Mouse (Mus musculus) kidney, embryonic 16.5 days (tissue): ENCODE data around the gene Tsen2. TPM values are rescaled to one million over a fixed set of nuclear protein-coding genes. Genes with fewer than 3 reads are reported as not detected.

Experiments used
- ATAC-seq: fragments of 200-750 bp; cut with Nextera tagmentation; 2 replicates; pipeline ENCODE4 v1.8.0; 2017; ENCODE audit warnings: moderate TSS enrichment; ENCODE audit not compliant: low FRiP score, low TSS enrichment
- H3K27ac ChIP-seq: fragments of 300-500 bp; sonication (generic); 2 replicates; pipeline ENCODE4 v1.5.1; 2014; ENCODE audit warnings: low read length
- H3K27me3 ChIP-seq: fragments of 300-500 bp; sonication (generic); 2 replicates; pipeline ENCODE4 v1.6.1; 2014; ENCODE audit warnings: low read length, control low read depth, mixed read lengths; ENCODE audit not compliant: insufficient read depth
- H3K36me3 ChIP-seq: fragments of 300-500 bp; sonication (generic); 2 replicates; pipeline ENCODE4 v1.6.1; 2014; ENCODE audit warnings: low read length, control low read depth, mixed read lengths; ENCODE audit not compliant: insufficient read depth
- H3K4me1 ChIP-seq: fragments of 300-500 bp; sonication (generic); 2 replicates; pipeline ENCODE4 v1.6.1; 2014; ENCODE audit warnings: low read length, control low read depth, mixed read lengths; ENCODE audit not compliant: insufficient read depth
- H3K4me2 ChIP-seq: fragments of 300-500 bp; sonication (generic); replicated peaks from 2 replicates; pipeline ENCODE4 v1.6.1; 2014; ENCODE audit warnings: low read depth, low read length
- H3K4me3 ChIP-seq: fragments of 300-500 bp; sonication (generic); 2 replicates; pipeline ENCODE4 v1.5.1; 2014; ENCODE audit warnings: mild to moderate bottlenecking, low read length
- H3K9ac ChIP-seq: fragments of 300-500 bp; sonication (generic); replicated peaks from 2 replicates; pipeline ENCODE4 v1.6.1; 2014; ENCODE audit warnings: low read length
- H3K9me3 ChIP-seq: fragments of 300-500 bp; sonication (generic); 2 replicates; pipeline ENCODE4 v1.6.1; 2016; ENCODE audit warnings: low read length, control low read depth
- WGBS: fragments of 180-500 bp; shearing (Covaris S2); extraction: QIAGEN DNeasy Blood & Tissue Kit; methylation state at CpG from one replicate; pipeline ENCODE4 v1.1.7; 2014; 5-methylcytosine and 5-hydroxymethylcytosine counted together
- polyA plus RNA-seq: library from polyadenylated mRNA; unstranded; fragments of >200 nt; fragmentation: Nextera tagmentation; extraction: Ambion mirVana; gene quantifications from 2 replicates; pipeline ENCODE4 v1.2.1, GENCODE M21; 2015

The Tsen2 gene
- polyA plus RNA-seq, 1 experiment from 2014 or later = 35.2 TPM

- H3K4me3 ChIP-seq = no peak overlapping the region
- H3K4me2 ChIP-seq = no peak overlapping the region
- H3K4me1 ChIP-seq = no peaks in the 10 kb centered on the region
- H3K36me3 ChIP-seq = no peaks in the 10 kb centered on the region
- no peak overlapping the region for H3K27ac ChIP-seq
- H3K27me3 ChIP-seq = no peaks in the 10 kb centered on the region
- H3K9ac ChIP-seq = no peak overlapping the region
- ATAC-seq = no peak
- no peaks in the 10 kb centered on the region for H3K9me3 ChIP-seq
- WGBS = 97% methylated on average over 4 of the region's 4 CpGs
These were observed 31.3 kb upstream of the Tsen2 start for GRCm38 (mm10) chr6:115513207-115513606.

- Histone ChIP-seq H3K4me2 (no peak overlapping the region), H3K4me1 (peaks cover 8% of the 10 kb centered on the region), H3K9me3 (no peaks in the 10 kb centered on the region), H3K27ac (no peak overlapping the region), H3K27me3 (no peaks in the 10 kb centered on the region), H3K4me3 (no peak overlapping the region), H3K9ac (no peak overlapping the region), H3K36me3 (no peaks in the 10 kb centered on the region)
- no peak for ATAC-seq
- WGBS = 87% methylated on average over 4 of the region's 4 CpGs
These were observed 26.6 kb upstream of the Tsen2 start for GRCm38 (mm10) chr6:115517904-115518303.

- Histone ChIP-seq H3K9ac (no peak overlapping the region), H3K27me3 (no peaks in the 10 kb centered on the region), H3K36me3 (no peaks in the 10 kb centered on the region), H3K4me2 (no peak overlapping the region), H3K4me1 (peaks cover 8% of the 10 kb centered on the region), H3K4me3 (no peak overlapping the region), H3K9me3 (no peaks in the 10 kb centered on the region), H3K27ac (no peak overlapping the region)
- ATAC-seq = no peak
- 76% methylated on average over 2 of the region's 2 CpGs for WGBS
These were observed 26.1 kb upstream of the Tsen2 start for GRCm38 (mm10) chr6:115518352-115518751.

GRCm38 (mm10) chr6:115519275-115519699 is 25.2 kb upstream of the Tsen2 start:
- peak; percentile 73 for ATAC-seq
- no peak overlapping the region for H3K4me3 ChIP-seq
- H3K4me2 ChIP-seq = no peak overlapping the region; the same call in 1 of the 2 replicates
- no peaks in the 10 kb centered on the region for H3K27me3 ChIP-seq
- H3K9me3 ChIP-seq = no peaks in the 10 kb centered on the region
- no peaks in the 10 kb centered on the region for H3K36me3 ChIP-seq
- H3K27ac ChIP-seq = 0 out of 2 replicates have a peak overlapping the region, but pooled peaks have one; percentile 21
- H3K9ac ChIP-seq = no peak overlapping the region
- 34% methylated on average over 12 of the region's 12 CpGs for WGBS
- H3K4me1 ChIP-seq = peaks cover 12% of the 10 kb centered on the region

- Histone ChIP-seq H3K4me3 (no peak overlapping the region), H3K9me3 (no peaks in the 10 kb centered on the region), H3K36me3 (no peaks in the 10 kb centered on the region), H3K27ac (no peak overlapping the region), H3K9ac (no peak overlapping the region), H3K4me1 (peaks cover 16% of the 10 kb centered on the region), H3K27me3 (no peaks in the 10 kb centered on the region), H3K4me2 (no peak overlapping the region)
- ATAC-seq = no peak
- WGBS = 76% methylated on average over 1 of the region's 1 CpGs
These were observed 22.5 kb upstream of the Tsen2 start for GRCm38 (mm10) chr6:115521923-115522322.

GRCm38 (mm10) chr6:115522691-115523146 is 21.7 kb upstream of the Tsen2 start:
- Histone ChIP-seq H3K4me2 (no peak overlapping the region), H3K9me3 (no peaks in the 10 kb centered on the region), H3K4me1 (peaks cover 16% of the 10 kb centered on the region), H3K9ac (no peak overlapping the region), H3K36me3 (no peaks in the 10 kb centered on the region), H3K27me3 (no peaks in the 10 kb centered on the region), H3K27ac (peak overlapping the region; percentile 16; the same call in 1 of the 2 replicates), H3K4me3 (no peak overlapping the region)
- 65% methylated on average over 6 of the region's 6 CpGs for WGBS
- ATAC-seq = peak; percentile 46

GRCm38 (mm10) chr6:115523201-115523600 is 21.3 kb upstream of the Tsen2 start:
- Histone ChIP-seq H3K9me3 (no peaks in the 10 kb centered on the region), H3K9ac (no peak overlapping the region), H3K27me3 (no peaks in the 10 kb centered on the region), H3K4me1 (peaks cover 16% of the 10 kb centered on the region), H3K4me3 (no peak overlapping the region), H3K27ac (peak overlapping the region; percentile 1; the same call in 1 of the 2 replicates), H3K4me2 (no peak overlapping the region), H3K36me3 (no peaks in the 10 kb centered on the region)
- WGBS = 71% methylated on average over 9 of the region's 9 CpGs
- no peak for ATAC-seq

GRCm38 (mm10) chr6:115524449-115524990 is 19.9 kb upstream of the Tsen2 start:
- Histone ChIP-seq H3K27me3 (no peaks in the 10 kb centered on the region), H3K4me2 (no peak overlapping the region), H3K9me3 (no peaks in the 10 kb centered on the region), H3K4me3 (no peak overlapping the region), H3K36me3 (no peaks in the 10 kb centered on the region), H3K9ac (no peak overlapping the region), H3K27ac (no peak overlapping the region), H3K4me1 (peaks cover 11% of the 10 kb centered on the region)
- 57% methylated on average over 9 of the region's 9 CpGs for WGBS
- peak; percentile 28; the same call in 1 of the 2 replicates for ATAC-seq

- no peaks in the 10 kb centered on the region for H3K9me3 ChIP-seq
- H3K4me2 ChIP-seq = no peak overlapping the region
- ATAC-seq = peak; percentile 52
- H3K9ac ChIP-seq = no peak overlapping the region
- peaks cover 8% of the 10 kb centered on the region for H3K4me1 ChIP-seq
- no peak overlapping the region for H3K27ac ChIP-seq
- WGBS = 82% methylated on average over 3 of the region's 3 CpGs
- H3K27me3 ChIP-seq = no peaks in the 10 kb centered on the region
- H3K36me3 ChIP-seq = no peaks in the 10 kb centered on the region
- H3K4me3 ChIP-seq = no peak overlapping the region
These were observed 17.0 kb upstream of the Tsen2 start for GRCm38 (mm10) chr6:115527418-115527817.

GRCm38 (mm10) chr6:115528372-115528771 is 16.1 kb upstream of the Tsen2 start:
- Histone ChIP-seq H3K27me3 (no peaks in the 10 kb centered on the region), H3K4me2 (no peak overlapping the region), H3K27ac (no peak overlapping the region), H3K9ac (no peak overlapping the region), H3K4me3 (no peak overlapping the region), H3K9me3 (no peaks in the 10 kb centered on the region), H3K36me3 (no peaks in the 10 kb centered on the region), H3K4me1 (peaks cover 8% of the 10 kb centered on the region)
- no peak for ATAC-seq
- 83% methylated on average over 4 of the region's 4 CpGs for WGBS
